Mouse (Mus musculus) embryonic facial prominence, embryonic 10.5 days (tissue): Measurements from ENCODE around the gene Ankrd65. TPM values are rescaled to one million over a fixed set of nuclear protein-coding genes. Genes with fewer than 3 reads are reported as not detected.

Source experiments
- DNase-seq: peaks from one replicate; pipeline ENCODE4 v3.0.0-alpha.2; 2017; ENCODE audit warnings: low spot score
- H3K27ac ChIP-seq: fragments of 300-500 bp; sonication (generic); replicated peaks from 2 replicates; pipeline ENCODE4 v1.5.1; 2016; ENCODE audit warnings: mild to moderate bottlenecking
- H3K27me3 ChIP-seq: fragments of 300-500 bp; sonication (generic); replicated peaks from 2 replicates; pipeline ENCODE4 v1.6.1; 2016; ENCODE audit warnings: low read depth, mild to moderate bottlenecking; ENCODE audit not compliant: poor library complexity, severe bottlenecking
- H3K36me3 ChIP-seq: fragments of 300-500 bp; sonication (generic); replicated peaks from 2 replicates; pipeline ENCODE4 v1.6.1; 2016; ENCODE audit warnings: mild to moderate bottlenecking, moderate library complexity
- H3K4me1 ChIP-seq: fragments of 300-500 bp; sonication (generic); 2 replicates; pipeline ENCODE4 v1.6.1; 2016
- H3K4me3 ChIP-seq: fragments of 300-500 bp; sonication (generic); 2 replicates; pipeline ENCODE4 v1.5.1; 2016; ENCODE audit warnings: mild to moderate bottlenecking, moderate library complexity
- H3K9me3 ChIP-seq: fragments of 300-500 bp; sonication (generic); 2 replicates; pipeline ENCODE4 v1.6.1; 2016; ENCODE audit warnings: mild to moderate bottlenecking
- WGBS: fragments of 180-500 bp; shearing (Covaris S2); methylation state at CpG from one replicate; pipeline ENCODE4 v1.1.7; 2016; 5-methylcytosine and 5-hydroxymethylcytosine counted together
- microRNA-seq: library from miRNA; unstranded; fragments of <30 nt; microRNA quantifications from one replicate; pipeline ENCODE4, GENCODE M21; 2017
- polyA plus RNA-seq: library from polyadenylated mRNA; unstranded; fragments of >200 nt; fragmentation: Nextera tagmentation; extraction: Ambion mirVana; gene quantifications from 2 replicates; pipeline ENCODE4 v1.2.1, GENCODE M21; 2016

The Ankrd65 gene
- polyA plus RNA-seq, 1 experiment from 2014 or later: not detected

- H3K4me3 ChIP-seq: peak within 1 kb of the TSS; percentile 87
- peak; percentile 97 for DNase-seq
- peak within 1 kb of the TSS; percentile 83 for H3K27ac ChIP-seq
- peaks cover 33% of the 10 kb centered on the region for H3K4me1 ChIP-seq
- H3K36me3 ChIP-seq: peaks cover 22% of the 10 kb centered on the region
- peaks cover 14% of the 10 kb centered on the region for H3K27me3 ChIP-seq
- no peaks in the 10 kb centered on the region for H3K9me3 ChIP-seq
- WGBS: 3% methylated on average over 65 of the region's 65 CpGs
Measured at GRCm38 (mm10) chr4:155846871-155847578, 56.8 kb downstream of the Ankrd65 start, which contains the start of gene Dvl1. Gene Dvl1, plus strand, starts transcription at chr4:155847402.

GRCm38 (mm10) chr4:155847591-155848352 is 57.5 kb downstream of the Ankrd65 start:
- peak overlapping the region; percentile 83 for H3K27ac ChIP-seq
- H3K4me1 ChIP-seq: peaks cover 33% of the 10 kb centered on the region
- 2% methylated on average over 69 of the region's 69 CpGs for WGBS
- peak; percentile 69 for DNase-seq
- peaks cover 6% of the 10 kb centered on the region for H3K27me3 ChIP-seq
- H3K9me3 ChIP-seq: no peaks in the 10 kb centered on the region
- H3K4me3 ChIP-seq: peak overlapping the region; percentile 87
- peaks cover 18% of the 10 kb centered on the region for H3K36me3 ChIP-seq

GRCm38 (mm10) chr4:155848434-155849095 is 58.3 kb downstream of the Ankrd65 start:
- H3K36me3 ChIP-seq: peaks cover 18% of the 10 kb centered on the region
- H3K27me3 ChIP-seq: no peaks in the 10 kb centered on the region
- no peaks in the 10 kb centered on the region for H3K9me3 ChIP-seq
- 51% methylated on average over 7 of the region's 7 CpGs for WGBS
- DNase-seq: no peak
- H3K4me1 ChIP-seq: peaks cover 33% of the 10 kb centered on the region
- peak overlapping the region; percentile 83; the same call in 1 of the 2 replicates for H3K27ac ChIP-seq
- H3K4me3 ChIP-seq: peak overlapping the region; percentile 87

Small RNAs within 50 kb of the gene (microRNA-seq; reads per million reads assigned to microRNA genes)
- gene Gm27743: not detected

Other genes with a start within 250 kb of the Ankrd65 start
- 108 and 109 TPM in 2 replicates for gene Nadk, start 228.1 kb upstream of the Ankrd65 start, polyA plus RNA-seq
- 13.5 and 13.7 TPM in 2 replicates for gene Slc35e2, start 189.0 kb upstream of the Ankrd65 start, polyA plus RNA-seq
- 77.7 and 79.9 TPM in 2 replicates for gene Cdk11b, start 165.6 kb upstream of the Ankrd65 start, polyA plus RNA-seq
- gene Gm10563, start 145.0 kb upstream of the Ankrd65 start, polyA plus RNA-seq: not detected in 2 replicates
- gene Mmp23, start 137.1 kb upstream of the Ankrd65 start, polyA plus RNA-seq: 5.8 and 7.4 TPM in 2 replicates
- gene Mib2, start 121.2 kb upstream of the Ankrd65 start, polyA plus RNA-seq: 19.3 and 20.0 TPM in 2 replicates
- 1.5 and 1.8 TPM in 2 replicates for gene Fndc10, start 96.1 kb upstream of the Ankrd65 start, polyA plus RNA-seq
- gene Ssu72, start 85.6 kb upstream of the Ankrd65 start, polyA plus RNA-seq: 158 and 167 TPM in 2 replicates
- 0.53 and 0.79 TPM in 2 replicates for gene Tmem240, start 55.6 kb upstream of the Ankrd65 start, polyA plus RNA-seq
- 132 and 137 TPM in 2 replicates for gene Atad3a, start 29.3 kb upstream of the Ankrd65 start, polyA plus RNA-seq
- 8.6 and 9.3 TPM in 2 replicates for gene Vwa1, start 15.7 kb upstream of the Ankrd65 start, polyA plus RNA-seq
- gene Tmem88b, start 4.6 kb upstream of the Ankrd65 start, polyA plus RNA-seq: 0.59 and 0.61 TPM in 2 replicates
- 254 and 259 TPM in 2 replicates for gene Mrpl20, start 12.4 kb downstream of the Ankrd65 start, polyA plus RNA-seq
- gene Ccnl2, start 22.1 kb downstream of the Ankrd65 start, polyA plus RNA-seq: 179 and 187 TPM in 2 replicates
- 170 and 178 TPM in 2 replicates for gene Aurkaip1, start 40.8 kb downstream of the Ankrd65 start, polyA plus RNA-seq
- 43.6 and 43.9 TPM in 2 replicates for gene Mxra8, start 49.2 kb downstream of the Ankrd65 start, polyA plus RNA-seq
- gene Dvl1, start 57.0 kb downstream of the Ankrd65 start, polyA plus RNA-seq: 4.3 and 5.0 TPM in 2 replicates
- 0.29 and 0.43 TPM in 2 replicates for gene Tas1r3, start 72.9 kb downstream of the Ankrd65 start, polyA plus RNA-seq
- 18.6 and 19.4 TPM in 2 replicates for gene Cptp, start 79.0 kb downstream of the Ankrd65 start, polyA plus RNA-seq
- 97.9 and 109 TPM in 2 replicates for gene Ints11, start 79.1 kb downstream of the Ankrd65 start, polyA plus RNA-seq
- gene Pusl1, start 101.3 kb downstream of the Ankrd65 start, polyA plus RNA-seq: 50.1 and 52.7 TPM in 2 replicates
- 24.1 and 28.0 TPM in 2 replicates for gene Acap3, start 101.4 kb downstream of the Ankrd65 start, polyA plus RNA-seq
- 146 and 151 TPM in 2 replicates for gene Ube2j2, start 153.4 kb downstream of the Ankrd65 start, polyA plus RNA-seq
- 22.7 and 23.6 TPM in 2 replicates for gene C1qtnf12, start 171.9 kb downstream of the Ankrd65 start, polyA plus RNA-seq
- gene B3galt6, start 202.2 kb downstream of the Ankrd65 start, polyA plus RNA-seq: 12.7 and 15.7 TPM in 2 replicates
- gene Sdf4, start 202.4 kb downstream of the Ankrd65 start, polyA plus RNA-seq: 132 and 138 TPM in 2 replicates
- gene Tnfrsf4, start 223.4 kb downstream of the Ankrd65 start, polyA plus RNA-seq: 1.1 and 1.4 TPM in 2 replicates
- 1.2 and 1.4 TPM in 2 replicates for gene Tnfrsf18, start 235.7 kb downstream of the Ankrd65 start, polyA plus RNA-seq